Mouse (Mus musculus): Measurements from ENCODE around the gene Myo18b.

Myo18b gene

DNA sequence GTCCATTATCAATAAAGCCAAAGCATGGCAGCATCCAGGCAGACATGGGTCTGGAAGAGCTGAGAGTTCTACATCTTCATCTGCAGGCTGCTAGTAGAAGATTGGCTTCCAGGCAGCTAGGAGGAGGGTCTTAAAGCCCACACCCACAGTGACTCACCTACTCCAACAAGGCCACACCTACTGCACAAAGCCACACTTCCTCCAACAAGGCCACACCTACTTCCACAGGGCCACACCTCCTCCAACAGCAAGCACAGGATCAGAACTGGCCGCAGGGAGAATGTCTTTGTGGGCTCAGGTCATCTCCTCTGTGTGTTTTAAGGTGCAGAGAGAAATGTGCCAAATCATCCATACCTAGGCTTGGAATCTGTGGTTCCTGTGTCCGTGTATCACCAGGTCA lies 224.2 kb downstream of the Myo18b start:
- no peak for DNase-seq (ENCODE audit: low read depth, low spot score)
- H3K36me3 ChIP-seq (ENCODE audit: control insufficient read depth, insufficient read depth, low read length, poor library complexity, severe bottlenecking) = no peaks in the 10 kb centered on the region
- no peaks in the 10 kb centered on the region for H3K27me3 ChIP-seq (ENCODE audit: control insufficient read depth, insufficient read depth, low read length, poor library complexity, severe bottlenecking)

DNA sequence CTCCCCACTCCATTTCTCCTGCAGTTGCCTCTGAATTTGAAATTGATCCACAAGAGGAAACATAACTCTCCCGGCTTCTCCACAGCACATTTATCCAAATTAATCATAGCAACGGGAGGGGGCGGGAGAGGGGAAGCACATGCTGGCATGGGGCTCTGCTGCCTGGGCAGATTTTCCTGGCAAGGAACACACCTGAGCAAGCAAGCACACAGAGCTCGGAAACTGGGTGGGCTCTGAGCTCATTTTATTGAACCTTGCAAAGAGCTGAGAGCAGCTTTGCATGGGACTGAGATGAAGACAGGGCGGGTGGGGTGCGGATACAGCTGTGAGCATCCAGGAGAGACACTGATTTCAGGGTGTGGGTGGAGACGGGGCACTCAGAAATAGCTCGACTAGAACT lies 229.0 kb downstream of the Myo18b start:
- Histone ChIP-seq H3K36me3 (ENCODE audit: control insufficient read depth, insufficient read depth, low read length, poor library complexity, severe bottlenecking) (no peaks in the 10 kb centered on the region), H3K27me3 (ENCODE audit: control insufficient read depth, insufficient read depth, low read length, poor library complexity, severe bottlenecking) (no peaks in the 10 kb centered on the region)
- no peak for DNase-seq (ENCODE audit: low read depth, low spot score)

DNA sequence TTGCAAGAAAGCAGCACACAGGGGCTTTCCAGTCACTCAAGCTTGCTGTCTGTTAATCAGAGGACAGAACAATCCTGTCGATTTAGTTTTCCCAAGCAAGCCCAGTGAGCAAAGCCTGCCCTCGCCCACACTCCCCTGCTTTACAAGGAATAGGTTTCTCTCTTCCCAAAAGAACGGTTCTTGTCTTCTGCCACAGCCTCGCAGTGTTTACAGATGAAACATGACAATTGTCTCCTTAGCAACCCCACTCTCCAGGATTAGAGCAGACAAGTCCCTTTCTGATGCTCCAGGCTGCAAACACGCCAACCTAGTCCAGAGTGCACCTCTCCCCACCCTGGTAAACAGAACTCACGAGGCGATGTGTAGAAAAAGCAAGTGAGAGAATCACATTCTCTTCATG lies 230.5 kb downstream of the Myo18b start:
- H3K36me3 ChIP-seq (ENCODE audit: control insufficient read depth, insufficient read depth, low read length, poor library complexity, severe bottlenecking) = no peaks in the 10 kb centered on the region
- H3K27me3 ChIP-seq (ENCODE audit: control insufficient read depth, insufficient read depth, low read length, poor library complexity, severe bottlenecking) = no peaks in the 10 kb centered on the region
- DNase-seq (ENCODE audit: low read depth, low spot score) = no peak

DNA sequence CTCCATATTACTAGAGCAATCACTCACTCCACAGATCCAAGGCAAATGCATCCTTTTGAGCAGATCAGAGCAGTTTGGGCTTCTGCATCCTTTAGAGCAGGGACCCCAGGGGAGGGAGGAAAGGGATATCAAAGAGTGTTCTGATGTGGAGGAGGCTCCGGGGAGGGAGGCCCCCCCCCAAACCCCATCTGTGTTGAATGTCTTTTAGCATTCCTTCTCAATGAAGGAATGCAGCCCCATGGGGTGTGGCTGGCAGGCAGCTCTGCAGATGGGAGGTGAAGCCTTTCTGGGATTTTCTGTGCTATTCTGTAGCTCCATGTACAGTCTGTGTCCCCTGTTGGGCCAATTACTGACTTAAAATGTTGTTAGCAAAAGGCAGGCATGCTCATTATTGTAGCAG lies 232.5 kb downstream of the Myo18b start:
- no peaks in the 10 kb centered on the region for H3K27me3 ChIP-seq (ENCODE audit: control insufficient read depth, insufficient read depth, low read length, poor library complexity, severe bottlenecking)
- no peaks in the 10 kb centered on the region for H3K36me3 ChIP-seq (ENCODE audit: control insufficient read depth, insufficient read depth, low read length, poor library complexity, severe bottlenecking)
- DNase-seq (ENCODE audit: low read depth, low spot score) = no peak

DNA sequence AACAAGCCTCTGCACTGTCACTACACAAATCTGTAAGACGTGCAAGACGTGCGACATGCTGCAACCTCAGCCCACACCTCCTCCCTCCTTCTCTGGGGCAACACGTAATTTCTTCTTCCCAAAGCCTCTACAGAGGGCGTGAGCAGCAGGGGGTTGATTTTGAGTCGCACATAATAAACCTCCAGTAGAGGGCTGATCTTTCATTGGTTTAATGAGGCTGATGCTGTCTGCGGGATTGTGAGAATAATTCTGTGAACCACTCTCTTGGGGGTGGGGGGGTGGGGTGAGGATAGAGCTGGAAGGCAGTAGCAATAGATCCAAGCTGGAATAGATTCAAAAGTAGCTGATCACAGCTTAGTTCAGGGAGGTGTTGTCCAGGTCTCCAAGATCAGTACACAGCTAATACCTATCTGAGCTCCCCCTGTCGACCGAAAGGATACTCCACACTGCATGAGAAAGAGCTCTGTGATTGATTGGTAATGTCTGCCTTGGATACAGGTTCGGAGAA lies 235.2 kb downstream of the Myo18b start:
- Histone ChIP-seq H3K36me3 (ENCODE audit: control insufficient read depth, insufficient read depth, low read length, poor library complexity, severe bottlenecking) (no peaks in the 10 kb centered on the region), H3K27me3 (ENCODE audit: control insufficient read depth, insufficient read depth, low read length, poor library complexity, severe bottlenecking) (no peaks in the 10 kb centered on the region)
- no peak for DNase-seq (ENCODE audit: low read depth, low spot score)

DNA sequence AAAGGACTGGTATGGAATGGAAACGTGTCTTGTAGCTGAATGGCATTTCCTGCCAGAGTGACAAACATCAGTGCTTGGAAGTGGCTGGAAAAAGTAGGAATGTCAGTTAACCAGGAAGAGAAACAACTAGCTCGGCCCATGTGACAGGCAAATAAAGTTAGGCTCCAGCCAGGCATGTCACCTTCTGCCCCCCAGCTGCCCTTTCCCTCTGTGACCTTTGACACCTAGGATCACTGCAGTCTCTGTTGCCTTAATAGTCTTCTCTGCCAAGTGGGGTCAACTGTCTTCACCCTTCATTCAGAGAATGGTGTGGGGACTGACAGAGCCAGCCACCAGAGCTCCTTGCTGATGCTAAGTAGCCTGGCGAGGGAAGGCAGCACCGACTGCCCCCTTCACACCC lies 236.9 kb downstream of the Myo18b start:
- Histone ChIP-seq H3K36me3 (ENCODE audit: control insufficient read depth, insufficient read depth, low read length, poor library complexity, severe bottlenecking) (no peaks in the 10 kb centered on the region), H3K27me3 (ENCODE audit: control insufficient read depth, insufficient read depth, low read length, poor library complexity, severe bottlenecking) (no peaks in the 10 kb centered on the region)
- DNase-seq (ENCODE audit: low read depth, low spot score) = no peak

DNA sequence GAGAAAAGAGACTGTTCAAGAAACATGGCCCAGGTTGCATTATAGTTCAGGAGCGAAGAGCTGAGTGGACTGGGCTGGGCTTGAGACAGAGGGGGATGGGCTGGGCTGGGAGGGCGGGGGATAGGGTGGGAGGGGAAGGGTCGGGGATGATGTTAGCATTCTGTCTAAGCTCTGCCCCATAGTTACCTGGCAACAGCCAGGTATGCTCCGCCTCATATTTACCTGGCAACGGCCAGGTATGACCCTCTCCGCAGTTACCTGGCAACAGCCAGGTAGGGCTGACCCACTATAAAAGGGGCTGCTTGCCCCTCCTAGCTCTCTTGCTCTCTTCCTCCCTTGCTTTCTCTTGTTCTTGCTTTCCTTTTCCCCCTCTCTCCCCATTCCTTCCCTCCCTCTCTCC lies 239.4 kb downstream of the Myo18b start:
- no peaks in the 10 kb centered on the region for H3K27me3 ChIP-seq (ENCODE audit: control insufficient read depth, insufficient read depth, low read length, poor library complexity, severe bottlenecking)
- H3K36me3 ChIP-seq (ENCODE audit: control insufficient read depth, insufficient read depth, low read length, poor library complexity, severe bottlenecking) = no peaks in the 10 kb centered on the region
- DNase-seq (ENCODE audit: low read depth, low spot score) = no peak

DNA sequence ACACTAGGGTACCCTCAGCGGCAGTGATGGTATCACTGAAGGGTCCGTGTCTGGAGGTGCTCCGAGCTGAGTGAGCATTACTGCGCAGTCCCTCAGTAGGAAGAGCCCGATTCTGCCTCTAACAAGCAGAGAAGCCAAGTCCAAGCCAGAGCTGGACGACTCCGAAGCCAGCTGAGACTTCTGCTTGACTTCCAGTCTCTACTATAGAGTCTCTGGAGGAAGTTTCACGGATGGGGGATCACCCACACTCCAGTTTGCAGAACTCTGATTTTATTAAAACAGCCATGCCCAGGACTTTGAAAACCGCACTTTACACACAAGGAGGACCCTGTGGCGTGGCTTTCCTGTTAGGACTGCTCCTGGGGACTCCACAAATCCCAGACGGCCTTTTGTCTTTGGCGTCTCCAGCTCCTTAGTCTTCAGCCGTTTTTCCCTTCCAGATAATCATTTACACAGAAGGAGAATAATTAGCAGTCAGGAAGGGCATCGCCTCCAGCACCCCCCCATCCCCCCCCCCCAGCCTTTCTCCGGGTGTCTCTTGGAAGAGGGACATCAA lies 240.1 kb downstream of the Myo18b start:
- H3K27me3 ChIP-seq (ENCODE audit: control insufficient read depth, insufficient read depth, low read length, poor library complexity, severe bottlenecking) = no peaks in the 10 kb centered on the region
- DNase-seq (ENCODE audit: low read depth, low spot score) = no peak
- no peaks in the 10 kb centered on the region for H3K36me3 ChIP-seq (ENCODE audit: control insufficient read depth, insufficient read depth, low read length, poor library complexity, severe bottlenecking)

DNA sequence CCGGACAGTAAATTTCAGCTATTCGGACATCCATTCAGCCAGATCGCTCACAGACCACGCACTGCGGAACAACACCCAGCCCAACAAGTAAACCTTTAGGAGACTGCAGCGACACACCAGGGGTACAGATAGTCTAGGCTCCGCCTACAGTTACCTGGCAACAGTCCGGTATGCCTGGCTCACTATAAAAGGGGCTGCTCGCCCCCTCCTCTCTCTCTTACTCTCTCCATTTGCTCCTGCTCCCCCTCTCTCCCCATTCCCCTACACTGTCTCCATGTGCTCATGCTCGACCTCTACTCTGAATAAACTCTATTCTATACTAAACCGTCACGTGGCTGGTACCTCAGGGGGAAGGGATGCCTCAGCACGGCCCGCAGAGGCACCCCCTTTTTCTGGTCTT lies 240.6 kb downstream of the Myo18b start:
- Histone ChIP-seq H3K27me3 (ENCODE audit: control insufficient read depth, insufficient read depth, low read length, poor library complexity, severe bottlenecking) (no peaks in the 10 kb centered on the region), H3K36me3 (ENCODE audit: control insufficient read depth, insufficient read depth, low read length, poor library complexity, severe bottlenecking) (no peaks in the 10 kb centered on the region)
- DNase-seq (ENCODE audit: low read depth, low spot score) = no peak

DNA sequence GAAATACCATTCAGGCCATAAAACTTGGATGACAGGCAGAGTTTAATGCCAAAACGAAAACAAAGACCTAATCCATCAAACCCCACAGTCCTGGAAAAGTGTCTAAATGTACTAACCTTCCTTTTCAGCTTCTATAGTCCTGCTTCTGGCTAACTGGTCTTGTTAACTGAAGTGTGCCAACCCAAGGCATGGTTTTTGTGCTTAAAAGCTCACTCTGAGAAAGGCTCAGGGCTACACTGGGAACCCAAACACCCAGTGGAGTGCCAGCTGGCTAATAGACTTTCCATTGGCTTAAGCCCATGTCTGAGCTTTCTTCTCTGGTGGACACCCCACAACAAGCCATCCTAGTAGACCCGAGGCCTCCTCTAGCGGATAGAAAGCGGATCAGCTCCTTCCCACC lies 244.1 kb downstream of the Myo18b start:
- Histone ChIP-seq H3K36me3 (ENCODE audit: control insufficient read depth, insufficient read depth, low read length, poor library complexity, severe bottlenecking) (no peaks in the 10 kb centered on the region), H3K27me3 (ENCODE audit: control insufficient read depth, insufficient read depth, low read length, poor library complexity, severe bottlenecking) (no peaks in the 10 kb centered on the region)
- no peak for DNase-seq (ENCODE audit: low read depth, low spot score)

DNA sequence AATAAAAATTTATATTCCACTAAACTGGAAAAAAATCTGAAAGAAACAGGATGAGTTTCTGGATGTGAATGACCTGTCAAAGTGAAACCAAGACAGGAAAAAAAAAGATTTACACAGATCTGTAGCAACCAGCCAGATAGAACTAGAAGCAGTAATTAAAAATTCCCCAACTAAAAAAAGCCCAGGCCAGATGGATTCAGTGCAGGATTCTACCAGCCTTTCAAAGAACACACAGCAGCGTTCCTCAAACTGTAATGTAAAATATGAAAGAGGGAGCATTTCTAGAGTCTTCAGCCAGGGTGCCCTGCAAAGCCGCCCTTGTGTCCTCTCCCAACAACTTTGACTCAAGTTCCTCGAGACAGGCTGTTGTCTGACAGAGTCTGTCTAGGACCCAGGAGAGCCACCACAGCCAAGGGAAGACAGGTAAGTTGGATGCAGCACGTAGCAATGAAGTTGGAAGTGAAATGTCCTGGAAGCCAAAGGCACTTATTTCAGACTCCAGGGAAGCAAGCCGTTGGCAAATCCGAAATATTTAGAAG lies 246.9 kb downstream of the Myo18b start:
- H3K27me3 ChIP-seq (ENCODE audit: control insufficient read depth, insufficient read depth, low read length, poor library complexity, severe bottlenecking) = no peaks in the 10 kb centered on the region

DNA sequence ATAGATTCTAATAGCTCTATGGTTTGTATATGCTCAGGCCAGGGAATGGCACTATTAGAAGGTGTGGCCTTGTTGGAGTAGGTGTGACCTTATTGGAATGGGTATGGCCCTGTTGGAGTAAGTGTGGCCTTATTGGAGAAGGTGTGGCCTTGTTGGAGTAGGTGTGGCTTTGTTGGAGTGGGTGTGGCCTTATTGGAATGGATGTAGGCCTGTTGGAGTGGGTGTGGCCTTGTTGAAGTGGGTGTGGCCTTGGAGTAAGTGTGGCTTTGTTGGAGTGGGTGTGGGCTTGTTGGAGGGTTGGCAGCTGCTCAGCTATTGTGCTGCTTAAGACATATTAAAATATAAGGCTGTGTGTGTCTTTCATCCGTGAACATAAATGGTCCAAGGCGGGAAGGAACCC lies 249.3 kb downstream of the Myo18b start:
- H3K27me3 ChIP-seq (ENCODE audit: control insufficient read depth, insufficient read depth, low read length, poor library complexity, severe bottlenecking) = no peaks in the 10 kb centered on the region
- no peak for DNase-seq (ENCODE audit: low read depth, low spot score)
- no peaks in the 10 kb centered on the region for H3K36me3 ChIP-seq (ENCODE audit: control insufficient read depth, insufficient read depth, low read length, poor library complexity, severe bottlenecking)

More for the DNA sequence above, 246.9 kb downstream of the Myo18b start:
- no peak for DNase-seq (ENCODE audit: low read depth, low spot score)
- H3K36me3 ChIP-seq (ENCODE audit: control insufficient read depth, insufficient read depth, low read length, poor library complexity, severe bottlenecking) = no peaks in the 10 kb centered on the region

DNA sequence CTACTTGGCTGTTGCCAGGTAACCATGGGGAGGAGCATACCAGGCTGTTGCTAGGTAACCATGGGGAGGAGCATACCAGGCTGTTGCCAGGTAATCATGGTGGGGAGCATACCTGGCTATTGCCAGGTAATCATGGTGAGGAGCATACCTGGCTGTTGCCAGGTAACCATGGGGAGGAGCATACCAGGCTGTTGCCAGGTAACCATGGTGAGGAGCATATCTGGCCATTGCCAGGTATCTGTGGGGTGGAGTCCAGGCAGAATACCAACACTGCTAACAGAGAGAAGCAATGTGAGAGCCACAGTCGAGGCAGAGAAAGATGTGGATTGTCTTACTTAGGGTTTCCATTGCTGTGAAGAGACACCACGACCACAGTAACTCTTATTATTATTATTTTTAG lies 250.6 kb downstream of the Myo18b start:
- no peak for DNase-seq (ENCODE audit: low read depth, low spot score)
- Histone ChIP-seq H3K36me3 (ENCODE audit: control insufficient read depth, insufficient read depth, low read length, poor library complexity, severe bottlenecking) (no peaks in the 10 kb centered on the region), H3K27me3 (ENCODE audit: control insufficient read depth, insufficient read depth, low read length, poor library complexity, severe bottlenecking) (no peaks in the 10 kb centered on the region)

DNA sequence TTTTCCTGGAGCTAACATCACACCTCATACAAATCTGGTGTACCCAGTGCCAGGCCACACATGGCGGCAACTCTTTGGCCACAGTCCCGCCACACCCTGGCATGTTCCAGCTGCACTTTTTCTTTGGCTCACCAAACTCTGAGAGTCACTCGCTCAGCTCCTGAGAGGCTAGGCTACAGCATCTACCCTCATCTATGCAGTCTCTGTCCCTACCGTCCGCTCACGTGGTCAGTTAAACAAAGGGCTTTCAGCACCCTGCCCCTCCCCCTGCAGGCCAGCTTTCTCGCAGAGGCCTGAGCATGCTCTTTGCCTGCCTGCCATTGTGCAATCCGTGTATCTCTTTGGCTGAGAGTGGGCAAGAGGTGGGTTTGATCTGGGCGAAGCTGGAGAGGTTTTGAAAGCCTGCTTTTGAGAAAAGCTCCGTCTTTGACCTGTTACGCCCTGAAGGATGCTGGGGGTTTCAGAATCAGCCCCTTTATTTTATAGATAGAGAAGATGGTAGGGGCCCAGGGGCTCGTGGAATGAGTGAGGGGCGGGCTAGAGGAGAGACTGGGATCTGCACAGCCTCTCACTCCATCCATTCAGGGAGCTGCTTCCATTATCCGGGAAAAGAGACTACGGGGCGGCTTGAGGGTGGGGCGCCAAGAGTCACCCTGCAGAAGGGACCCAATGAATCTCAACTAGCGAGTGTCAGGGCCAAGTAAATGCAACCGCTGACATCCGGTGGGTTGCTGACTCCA lies 252.5 kb downstream of the Myo18b start:
- no peak for DNase-seq (ENCODE audit: low read depth, low spot score)
- Histone ChIP-seq H3K27me3 (ENCODE audit: control insufficient read depth, insufficient read depth, low read length, poor library complexity, severe bottlenecking) (no peaks in the 10 kb centered on the region), H3K36me3 (ENCODE audit: control insufficient read depth, insufficient read depth, low read length, poor library complexity, severe bottlenecking) (no peaks in the 10 kb centered on the region)

DNA sequence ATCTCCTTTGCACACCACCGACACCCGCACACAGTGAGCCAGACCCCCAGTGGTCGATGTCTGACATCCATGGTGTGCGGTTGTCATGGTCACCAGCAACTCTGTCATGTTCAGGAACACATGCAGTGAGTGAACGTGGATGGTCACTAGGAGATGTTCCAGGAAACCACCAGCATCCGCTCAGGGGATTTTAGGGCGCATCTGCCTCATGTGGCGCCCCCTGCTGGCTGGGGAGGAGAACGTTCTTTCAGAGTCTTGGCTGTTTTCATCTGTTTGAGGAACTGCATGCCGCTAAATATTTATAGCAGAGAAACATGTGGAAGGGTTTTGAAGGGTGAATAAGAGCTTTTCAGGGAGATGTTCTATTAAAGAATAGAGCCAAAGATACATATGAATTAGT lies 253.4 kb downstream of the Myo18b start:
- no peak for DNase-seq (ENCODE audit: low read depth, low spot score)
- no peaks in the 10 kb centered on the region for H3K36me3 ChIP-seq (ENCODE audit: control insufficient read depth, insufficient read depth, low read length, poor library complexity, severe bottlenecking)
- H3K27me3 ChIP-seq (ENCODE audit: control insufficient read depth, insufficient read depth, low read length, poor library complexity, severe bottlenecking) = no peaks in the 10 kb centered on the region
